Mouse (Mus musculus) embryo, embryonic 11 days (tissue): ENCODE data around the gene Olfr1440.

Experiments used
- DNase-seq: peaks from one replicate; pipeline ENCODE4 v3.0.0-alpha.2; 2015

Gene Olfr1440

DNA sequence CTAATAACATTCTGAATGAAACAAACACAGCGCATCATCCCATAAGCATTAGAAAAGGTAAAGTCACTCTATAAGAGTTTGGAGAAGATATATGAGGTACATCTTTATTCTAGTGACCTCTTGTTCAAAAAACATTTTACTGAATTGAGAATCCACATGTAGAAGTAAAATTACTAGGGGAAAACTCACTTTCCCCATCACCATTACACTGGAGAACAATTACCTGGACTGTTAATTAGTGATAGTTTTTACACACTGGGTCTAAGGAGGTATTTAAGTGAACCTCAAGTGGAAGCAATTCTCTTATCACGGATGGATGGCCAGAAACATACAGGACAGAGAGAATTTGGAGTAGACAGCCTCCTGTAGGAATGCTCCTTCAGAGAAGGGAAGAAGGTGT lies at the start of gene Olfr1440:
Gene Olfr1440, plus strand, starts transcription at position 301 of the 400 bp plus-strand sequence.
- DNase-seq, result no peak

- no peak for DNase-seq
Measured at GRCm38 (mm10) chr19:12373004-12373403, 14.1 kb upstream of the Olfr1440 start.

DNA sequence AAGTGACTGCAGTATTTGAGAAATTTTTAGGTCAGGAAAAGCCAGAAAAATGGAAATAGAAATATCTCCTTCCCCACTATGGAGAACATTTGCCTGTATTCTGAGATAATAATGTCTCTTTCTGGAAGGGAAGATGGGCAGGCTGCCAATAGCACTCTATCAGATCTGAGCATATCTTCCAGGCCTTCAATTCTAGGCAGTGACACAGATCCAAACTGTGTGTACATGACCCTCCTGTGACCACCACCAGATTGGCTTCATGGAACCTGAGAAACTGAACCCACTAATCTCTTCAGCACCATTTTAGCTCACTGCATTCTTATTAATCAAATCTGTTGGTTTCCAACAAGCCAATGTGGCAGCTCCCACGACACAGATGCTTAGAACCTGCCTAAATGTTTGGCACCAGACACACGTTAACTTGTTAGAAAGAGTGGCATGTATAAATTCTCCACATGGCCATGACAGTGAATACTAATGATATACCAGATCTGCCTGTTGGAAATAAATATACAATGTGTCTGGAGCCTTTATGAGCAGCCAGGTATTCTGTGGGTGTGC lies 12.5 kb upstream of the Olfr1440 start:
- no peak for DNase-seq

DNA sequence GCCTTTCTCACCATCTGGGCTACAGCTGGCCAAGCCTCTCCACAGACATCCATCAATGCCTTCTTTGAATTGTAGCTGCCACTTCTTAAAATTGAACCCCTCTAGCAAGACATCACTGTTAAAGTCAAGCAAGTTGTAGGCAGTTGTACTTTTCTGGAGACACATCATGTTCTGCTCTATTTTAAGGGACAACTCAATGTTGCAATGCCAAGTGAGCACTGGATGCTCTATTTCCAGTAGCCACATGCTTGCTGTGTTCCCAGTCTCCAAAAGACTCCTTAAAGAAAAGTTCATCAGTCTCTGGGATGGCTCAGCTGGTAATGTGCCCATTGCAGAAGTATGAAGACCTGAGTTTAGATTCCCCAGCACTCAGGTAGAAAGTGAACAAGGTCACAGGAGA lies 26.7 kb downstream of the Olfr1440 start:
- DNase-seq, result no peak

DNA sequence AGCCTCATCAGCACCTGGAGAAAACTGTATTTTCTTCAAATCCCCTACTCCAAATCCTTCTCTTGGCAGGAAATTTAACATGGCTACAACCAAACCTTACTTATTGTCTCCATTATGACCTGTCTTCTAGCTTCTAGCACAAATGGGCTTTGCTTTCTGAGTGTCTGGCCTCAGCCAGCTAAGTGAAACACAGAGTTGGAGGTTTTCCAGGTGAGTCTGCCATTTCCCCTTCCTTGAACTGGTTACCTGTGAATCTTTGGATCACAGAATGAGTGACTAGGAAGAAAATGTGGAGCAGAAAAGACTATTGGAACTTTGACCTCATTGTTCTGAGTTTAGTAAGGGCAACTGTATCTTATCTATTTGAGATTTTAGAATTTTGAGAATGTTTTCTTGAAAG lies 30.3 kb downstream of the Olfr1440 start, which contains the start of gene Olfr1441:
Gene Olfr1441, plus strand, starts transcription at position 73 of the 400 bp plus-strand sequence.
- no peak for DNase-seq

GRCm38 (mm10) chr19:12418312-12418711 lies 31.2 kb downstream of the Olfr1440 start:
- DNase-seq, result no peak

DNA sequence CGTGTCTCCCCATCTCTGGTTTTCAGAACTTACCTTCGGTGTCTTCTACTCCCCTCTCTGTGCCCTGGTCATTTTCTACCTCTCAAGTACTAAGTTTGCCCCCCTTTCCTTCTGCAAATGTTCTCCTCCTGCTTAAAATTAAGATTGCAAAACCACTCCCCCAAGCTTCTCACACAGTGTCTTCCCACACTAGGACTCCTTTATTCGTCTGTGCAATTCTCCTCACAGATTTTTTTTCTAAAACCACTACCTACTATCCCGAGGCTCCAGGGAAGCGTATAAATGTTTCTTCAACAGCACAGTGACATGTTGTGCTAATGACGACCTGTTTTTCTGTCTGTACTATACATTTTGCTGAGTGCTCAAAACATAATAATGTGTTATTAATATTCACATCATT lies 33.5 kb downstream of the Olfr1440 start:
- DNase-seq, result no peak

DNA sequence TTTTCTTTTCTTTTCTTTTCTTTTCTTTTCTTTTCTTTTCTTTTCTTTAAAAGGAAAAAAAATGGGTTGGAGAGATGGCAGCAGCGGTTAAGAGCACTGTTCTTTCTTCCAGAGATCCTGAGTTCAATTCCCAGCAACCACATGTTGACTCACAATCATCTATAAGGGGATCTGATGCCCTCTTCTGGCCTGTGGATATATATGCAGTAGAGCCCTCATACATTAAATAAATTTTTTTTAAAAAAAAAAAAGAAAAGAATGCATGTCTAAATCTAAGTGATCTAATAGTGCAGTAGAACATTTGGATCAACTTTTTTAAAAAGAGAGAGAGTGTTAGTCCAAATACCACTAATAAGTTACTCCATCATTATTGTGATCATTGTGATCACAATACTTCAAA lies 34.6 kb downstream of the Olfr1440 start:
- no peak for DNase-seq

DNA sequence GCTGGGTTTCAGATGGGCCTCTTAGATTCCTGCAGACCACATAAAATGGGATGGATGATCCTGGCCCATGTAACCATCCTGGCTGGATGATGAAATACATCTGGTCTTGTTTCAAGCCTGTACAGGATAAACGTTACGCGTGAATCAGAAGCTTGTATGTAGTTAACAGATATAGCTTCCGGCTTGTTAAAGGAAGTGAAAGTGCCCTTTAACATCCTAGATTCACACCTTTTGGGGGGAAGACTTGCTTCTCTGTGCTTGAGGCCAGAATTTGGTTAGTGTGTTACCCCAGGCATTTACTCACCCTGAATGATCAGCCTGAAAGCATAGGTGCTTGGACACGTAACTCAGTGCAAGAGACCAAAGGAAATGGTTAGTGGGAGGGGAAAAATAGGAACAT lies 40.0 kb downstream of the Olfr1440 start:
- no peak for DNase-seq

- no peak for DNase-seq
Measured at GRCm38 (mm10) chr19:12427605-12428004, 40.5 kb downstream of the Olfr1440 start, which contains the start of gene Pfpl. Pfpl (plus strand) TSS chr19:12427905.

DNA sequence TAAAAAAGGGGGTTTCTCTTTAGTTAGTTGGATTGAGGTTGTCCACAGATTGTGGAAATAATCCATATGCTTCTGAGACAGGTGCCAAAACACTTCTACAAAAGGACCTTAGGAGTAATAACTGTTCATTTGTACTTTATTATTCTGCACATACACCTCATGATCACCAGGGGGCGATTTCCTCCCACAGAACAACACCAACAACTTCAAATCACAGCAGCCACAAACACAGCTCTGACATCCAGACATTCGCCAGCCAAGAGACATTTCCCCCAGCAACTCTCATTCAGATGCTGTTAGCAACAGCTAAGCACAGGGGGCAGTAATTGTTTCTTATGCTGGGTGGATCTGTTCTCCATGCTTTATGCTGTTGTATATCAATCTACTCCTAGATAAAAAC lies 46.0 kb downstream of the Olfr1440 start:
- DNase-seq, result peak; percentile 61

- no peak for DNase-seq
Measured at GRCm38 (mm10) chr19:12435011-12435416, 47.9 kb downstream of the Olfr1440 start.

GRCm38 (mm10) chr19:12435750-12436524 lies 48.9 kb downstream of the Olfr1440 start:
- DNase-seq, result no peak

GRCm38 (mm10) chr19:12439581-12439980 lies 52.5 kb downstream of the Olfr1440 start:
- no peak for DNase-seq

DNA sequence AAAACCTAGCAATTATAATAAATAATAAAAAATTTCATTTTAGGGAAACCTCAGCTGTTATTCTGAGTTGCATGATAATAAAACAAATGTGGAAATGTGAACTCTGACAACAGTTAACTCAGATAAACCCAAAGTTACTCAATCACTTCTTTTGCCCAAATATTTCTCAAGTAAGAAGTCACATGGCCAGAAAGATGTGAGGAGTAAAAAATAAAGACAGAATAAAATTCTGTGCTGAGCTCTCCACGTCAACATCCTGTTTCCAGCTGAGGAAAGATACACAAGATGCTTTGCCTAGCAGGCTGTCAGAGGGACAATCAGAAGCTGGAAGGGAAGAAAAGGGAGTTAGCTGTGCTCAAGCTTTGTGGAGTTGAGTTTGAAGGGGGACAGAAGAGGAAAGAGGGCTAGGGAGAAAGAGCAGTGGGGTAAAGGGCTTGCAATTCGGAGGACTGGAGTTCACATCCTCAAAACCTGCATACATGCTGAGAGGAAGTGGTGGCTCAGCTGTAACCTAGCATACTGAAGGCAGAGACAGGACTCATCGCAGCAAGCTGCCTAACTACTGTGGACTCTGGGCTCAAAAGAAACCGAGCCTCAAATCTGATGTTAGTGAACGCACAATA lies 53.1 kb downstream of the Olfr1440 start:
- no peak for DNase-seq

- DNase-seq, result no peak
Measured at GRCm38 (mm10) chr19:12442560-12442959, 55.5 kb downstream of the Olfr1440 start.

GRCm38 (mm10) chr19:12445014-12445413 lies 57.9 kb downstream of the Olfr1440 start:
- no peak for DNase-seq
